Mouse (Mus musculus) hindbrain, embryonic 16.5 days (tissue): ENCODE measurements around the gene Vapa. TPM values are rescaled to one million over a fixed set of nuclear protein-coding genes. Genes with fewer than 3 reads are reported as not detected.
"Not testable (repeated sequence)": the region's sequence is repeated elsewhere in the genome, so short reads cannot be mapped to it uniquely, and the experiment has no call there.

Experiments
- ATAC-seq: fragments of 200-750 bp; cut with Nextera tagmentation; 2 replicates; pipeline ENCODE4 v1.8.0; 2017; ENCODE audit warnings: moderate TSS enrichment, moderate library complexity
- H3K27ac ChIP-seq: fragments of 300-500 bp; sonication (generic); 2 replicates; pipeline ENCODE4 v1.5.1; 2014; ENCODE audit warnings: low read depth, mild to moderate bottlenecking, control low read depth, low read length, moderate library complexity
- H3K27me3 ChIP-seq: fragments of 300-500 bp; sonication (generic); replicated peaks from 2 replicates; pipeline ENCODE4 v1.6.1; 2014; ENCODE audit warnings: low read length; ENCODE audit not compliant: control insufficient read depth, insufficient read depth
- H3K36me3 ChIP-seq: fragments of 300-500 bp; sonication (generic); 2 replicates; pipeline ENCODE4 v1.6.1; 2014; ENCODE audit warnings: mild to moderate bottlenecking, low read length, moderate library complexity, mixed read lengths; ENCODE audit not compliant: control insufficient read depth, insufficient read depth
- H3K4me1 ChIP-seq: fragments of 300-500 bp; sonication (generic); 2 replicates; pipeline ENCODE4 v1.6.1; 2014; ENCODE audit warnings: low read depth, low read length; ENCODE audit not compliant: control insufficient read depth, insufficient read depth
- H3K4me2 ChIP-seq: fragments of 300-500 bp; sonication (generic); 2 replicates; pipeline ENCODE4 v1.6.1; 2014; ENCODE audit warnings: mild to moderate bottlenecking, low read length, control low read depth, moderate library complexity
- H3K4me3 ChIP-seq: fragments of 300-500 bp; sonication (generic); 2 replicates; pipeline ENCODE4 v1.5.1; 2014; ENCODE audit warnings: mild to moderate bottlenecking, low read length, control low read depth, moderate library complexity
- H3K9ac ChIP-seq: fragments of 300-500 bp; sonication (generic); 2 replicates; pipeline ENCODE4 v1.6.1; 2014; ENCODE audit warnings: low read depth, mild to moderate bottlenecking, control low read depth, low read length, moderate library complexity
- H3K9me3 ChIP-seq: fragments of 300-500 bp; sonication (generic); 2 replicates; pipeline ENCODE4 v1.6.1; 2014; ENCODE audit warnings: mild to moderate bottlenecking, low read length, moderate library complexity; ENCODE audit not compliant: control insufficient read depth
- WGBS: fragments of 180-500 bp; shearing (Covaris S2); extraction: QIAGEN DNeasy Blood & Tissue Kit; methylation state at CpG from one replicate; pipeline ENCODE4 v1.1.7; 2014; 5-methylcytosine and 5-hydroxymethylcytosine counted together
- polyA plus RNA-seq: library from polyadenylated mRNA; unstranded; fragments of >200 nt; fragmentation: Nextera tagmentation; extraction: Ambion mirVana; gene quantifications from 2 replicates; pipeline ENCODE4 v1.2.1, GENCODE M21; 2015

The Vapa gene
- polyA plus RNA-seq, 1 experiment from 2014 or later: 257 TPM

- WGBS: 81% methylated on average over 6 of the region's 6 CpGs
- no peaks in the 10 kb centered on the region for H3K9me3 ChIP-seq
- no peaks in the 10 kb centered on the region for H3K36me3 ChIP-seq
- no peak overlapping the region for H3K4me2 ChIP-seq
- H3K9ac ChIP-seq: no peak overlapping the region
- no peaks in the 10 kb centered on the region for H3K27me3 ChIP-seq
- H3K4me1 ChIP-seq: no peaks in the 10 kb centered on the region
- no peak for ATAC-seq
- no peak overlapping the region for H3K4me3 ChIP-seq
- H3K27ac ChIP-seq: no peak overlapping the region
These were observed 16.6 kb upstream of the Vapa start for GRCm38 (mm10) chr17:65629943-65630342.

GRCm38 (mm10) chr17:65628823-65629532, 15.6 kb upstream of the Vapa start:
- 89% methylated on average over 13 of the region's 13 CpGs for WGBS
- not testable (repeated sequence) for H3K27me3 ChIP-seq, ATAC-seq, H3K27ac ChIP-seq, H3K4me1 ChIP-seq, H3K36me3 ChIP-seq, H3K9ac ChIP-seq, H3K4me2 ChIP-seq, H3K9me3 ChIP-seq, H3K4me3 ChIP-seq

- 97% methylated on average over 6 of the region's 6 CpGs for WGBS
These were observed 12.9 kb upstream of the Vapa start for GRCm38 (mm10) chr17:65626301-65626700.

GRCm38 (mm10) chr17:65625563-65625962, 12.2 kb upstream of the Vapa start:
- H3K36me3 ChIP-seq: no peaks in the 10 kb centered on the region
- no peaks in the 10 kb centered on the region for H3K9me3 ChIP-seq
- no peaks in the 10 kb centered on the region for H3K27me3 ChIP-seq
- no peak for ATAC-seq
- WGBS: 92% methylated on average over 6 of the region's 6 CpGs
- no peak overlapping the region for H3K27ac ChIP-seq
- no peaks in the 10 kb centered on the region for H3K4me1 ChIP-seq
- no peak overlapping the region for H3K4me2 ChIP-seq
- no peak overlapping the region for H3K9ac ChIP-seq
- H3K4me3 ChIP-seq: no peak overlapping the region

More at GRCm38 (mm10) chr17:65626301-65626700, 12.9 kb upstream of the Vapa start:
- no peaks in the 10 kb centered on the region for H3K9me3 ChIP-seq
- no peak overlapping the region for H3K4me3 ChIP-seq
- H3K36me3 ChIP-seq: no peaks in the 10 kb centered on the region
- no peak for ATAC-seq
- H3K27me3 ChIP-seq: no peaks in the 10 kb centered on the region
- no peak overlapping the region for H3K4me2 ChIP-seq
- H3K9ac ChIP-seq: no peak overlapping the region
- no peaks in the 10 kb centered on the region for H3K4me1 ChIP-seq
- no peak overlapping the region for H3K27ac ChIP-seq

DNA sequence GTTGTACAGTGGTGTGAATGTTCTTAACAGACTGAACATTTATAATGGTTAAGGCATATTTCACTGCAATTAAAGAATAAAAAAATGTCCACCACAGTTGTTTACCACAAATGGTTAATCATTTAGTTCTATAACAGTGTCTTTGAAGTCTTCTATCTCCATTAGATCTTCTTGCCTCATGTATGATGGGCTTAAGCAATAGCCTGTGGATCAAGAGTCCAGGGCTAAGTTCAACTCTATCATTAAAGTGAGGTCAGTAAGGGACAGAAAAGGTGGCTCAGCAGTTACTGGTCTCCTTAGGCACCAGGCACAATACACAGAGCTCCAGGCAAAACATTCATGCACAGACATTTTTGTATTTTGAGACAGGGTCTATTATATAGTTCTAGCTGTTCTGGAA, 9.8 kb upstream of the Vapa start:
- no peak for ATAC-seq
- Histone ChIP-seq H3K9ac (no peak overlapping the region), H3K27ac (no peak overlapping the region)

DNA sequence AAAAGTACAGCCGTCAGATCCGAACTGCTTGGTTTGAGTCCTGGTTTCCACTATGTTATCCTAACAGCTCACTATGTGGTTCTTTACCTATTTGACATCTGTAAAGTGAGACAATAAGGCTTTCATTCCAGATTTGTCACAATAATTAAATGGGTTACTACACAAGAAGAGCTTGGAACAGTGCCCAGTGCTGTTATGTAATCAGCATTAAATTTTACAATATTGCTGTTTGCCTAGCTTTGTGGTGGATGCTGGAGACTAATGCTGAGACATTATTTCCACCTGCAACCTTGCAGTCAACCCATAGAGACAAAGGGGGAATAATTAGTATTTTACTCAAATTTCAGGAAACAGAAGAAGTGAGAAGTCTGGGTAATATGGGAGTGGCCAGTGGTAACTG, 5.1 kb upstream of the Vapa start:
- Histone ChIP-seq H3K9ac (no peak overlapping the region), H3K4me1 (no peaks in the 10 kb centered on the region), H3K4me3 (no peak overlapping the region), H3K27ac (no peak overlapping the region), H3K36me3 (no peaks in the 10 kb centered on the region), H3K4me2 (no peak overlapping the region), H3K27me3 (no peaks in the 10 kb centered on the region), H3K9me3 (no peaks in the 10 kb centered on the region)
- no peak for ATAC-seq
- 73% methylated on average over 2 of the region's 2 CpGs for WGBS

More for the DNA sequence above, 9.8 kb upstream of the Vapa start:
- no peak overlapping the region for H3K4me2 ChIP-seq
- H3K4me1 ChIP-seq: no peaks in the 10 kb centered on the region
- no peaks in the 10 kb centered on the region for H3K36me3 ChIP-seq
- H3K9me3 ChIP-seq: no peaks in the 10 kb centered on the region
- no peaks in the 10 kb centered on the region for H3K27me3 ChIP-seq
- no peak overlapping the region for H3K4me3 ChIP-seq

GRCm38 (mm10) chr17:65615678-65616077, 2.3 kb upstream of the Vapa start:
- 36% methylated on average over 3 of the region's 3 CpGs for WGBS
- no peaks in the 10 kb centered on the region for H3K36me3 ChIP-seq
- no peak overlapping the region for H3K4me3 ChIP-seq
- peaks cover 9% of the 10 kb centered on the region for H3K4me1 ChIP-seq
- no peak overlapping the region for H3K9ac ChIP-seq
- no peak overlapping the region for H3K4me2 ChIP-seq
- no peak overlapping the region for H3K27ac ChIP-seq
- H3K27me3 ChIP-seq: no peaks in the 10 kb centered on the region
- ATAC-seq: no peak
- no peaks in the 10 kb centered on the region for H3K9me3 ChIP-seq

- under 1% methylated on average over 9 of the region's 9 CpGs for WGBS
These were observed 1.1 kb upstream of the Vapa start for GRCm38 (mm10) chr17:65614431-65614830.

GRCm38 (mm10) chr17:65613142-65613462, 253 bp downstream of the Vapa start:
- Histone ChIP-seq H3K36me3 (no peaks in the 10 kb centered on the region), H3K4me1 (peaks cover 28% of the 10 kb centered on the region), H3K27me3 (no peaks in the 10 kb centered on the region), H3K4me3 (peak overlapping the region; percentile 90), H3K9ac (peak overlapping the region; percentile 100), H3K27ac (peak overlapping the region; percentile 99), H3K4me2 (peak overlapping the region; percentile 78; the same call in 1 of the 2 replicates), H3K9me3 (no peaks in the 10 kb centered on the region)
- 0% methylated on average over 26 of the region's 42 CpGs for WGBS
- peak; percentile 64 for ATAC-seq

More at GRCm38 (mm10) chr17:65614431-65614830, 1.1 kb upstream of the Vapa start:
- peak overlapping the region; percentile 78 for H3K4me2 ChIP-seq
- no peaks in the 10 kb centered on the region for H3K9me3 ChIP-seq
- ATAC-seq: no peak
- peak overlapping the region; percentile 100 for H3K9ac ChIP-seq
- no peaks in the 10 kb centered on the region for H3K27me3 ChIP-seq
- peaks cover 17% of the 10 kb centered on the region for H3K4me1 ChIP-seq
- H3K27ac ChIP-seq: peak overlapping the region; percentile 99
- no peaks in the 10 kb centered on the region for H3K36me3 ChIP-seq
- H3K4me3 ChIP-seq: peak overlapping the region; percentile 90
